Mouse (Mus musculus) thymus, postnatal 36 days (tissue): ENCODE results near the gene Sptbn4.

ENCODE experiments used
- DNase-seq, 2 experiments: peaks; one replicate each; pipeline ENCODE4 v3.0.0; 2022; ENCODE audit warnings: mixed read lengths in 2 of 2

The Sptbn4 gene

GRCm38 (mm10) chr7:27429135-27429534, 18.4 kb downstream of the Sptbn4 start:
- DNase-seq = no peak

- no peak for DNase-seq
Measured at GRCm38 (mm10) chr7:27428002-27428401, 19.5 kb downstream of the Sptbn4 start.

- no peak for DNase-seq
Measured at GRCm38 (mm10) chr7:27427387-27427786, 20.1 kb downstream of the Sptbn4 start.

- no peak for DNase-seq
Measured at GRCm38 (mm10) chr7:27423556-27424326, 23.7 kb downstream of the Sptbn4 start.

- DNase-seq = no peak
Measured at GRCm38 (mm10) chr7:27419101-27419500, 28.4 kb downstream of the Sptbn4 start.

GRCm38 (mm10) chr7:27417151-27417550, 30.3 kb downstream of the Sptbn4 start:
- DNase-seq = no peak

- DNase-seq = peak; percentile 53 to 60
Measured at GRCm38 (mm10) chr7:27408379-27409176, 38.9 kb downstream of the Sptbn4 start.

- DNase-seq = no peak
Measured at GRCm38 (mm10) chr7:27407816-27408215, 39.7 kb downstream of the Sptbn4 start.

GRCm38 (mm10) chr7:27406481-27406880, 41.0 kb downstream of the Sptbn4 start:
- no peak for DNase-seq

- DNase-seq = no peak
Measured at GRCm38 (mm10) chr7:27404203-27404942, 43.1 kb downstream of the Sptbn4 start.

GRCm38 (mm10) chr7:27402675-27403074, 44.8 kb downstream of the Sptbn4 start:
- peak; percentile 47 to 55 for DNase-seq

GRCm38 (mm10) chr7:27400545-27400944, 46.9 kb downstream of the Sptbn4 start:
- no peak for DNase-seq

GRCm38 (mm10) chr7:27397048-27397949, 50.2 kb downstream of the Sptbn4 start:
- peak; percentile 19 to 31 for DNase-seq

- DNase-seq = peak; percentile 33 to 34
Measured at GRCm38 (mm10) chr7:27396184-27397047, 51.1 kb downstream of the Sptbn4 start.

GRCm38 (mm10) chr7:27395521-27396183, 51.8 kb downstream of the Sptbn4 start:
- no peak for DNase-seq

GRCm38 (mm10) chr7:27391416-27391815, 56.1 kb downstream of the Sptbn4 start:
- DNase-seq = no peak

- DNase-seq = no peak
Measured at GRCm38 (mm10) chr7:27389213-27389612, 58.3 kb downstream of the Sptbn4 start.

GRCm38 (mm10) chr7:27384731-27385130, 62.8 kb downstream of the Sptbn4 start:
- peak; percentile 57 to 61 for DNase-seq

- no peak for DNase-seq
Measured at GRCm38 (mm10) chr7:27384134-27384533, 63.4 kb downstream of the Sptbn4 start.

GRCm38 (mm10) chr7:27383233-27383632, 64.3 kb downstream of the Sptbn4 start:
- DNase-seq = no peak

GRCm38 (mm10) chr7:27381560-27381959, 65.9 kb downstream of the Sptbn4 start:
- no peak for DNase-seq
